Mouse (Mus musculus) liver, adult 2 months (tissue): ENCODE data around the gene Kpna1.

Experiments
- CTCF ChIP-seq: fragments of 200-500 bp; IDR thresholded peaks from 2 replicates; pipeline ENCODE4 v1.5.1; 2011; ENCODE audit warnings: low read depth, low read length, control low read depth
- POLR2A ChIP-seq: fragments of 200-500 bp; IDR thresholded peaks from 2 replicates; pipeline ENCODE4 v1.6.1; 2011; ENCODE audit warnings: low read length, control low read depth; ENCODE audit not compliant: insufficient read depth; ENCODE audit errors: extremely low read depth

- no peak for TF ChIP-seq CTCF
- peak; percentile 49; the same call in 1 of the 2 replicates for TF ChIP-seq POLR2A
Observed at GRCm38 (mm10) chr16:36040640-36041624, 62.4 kb downstream of the Kpna1 start, which contains the start of gene Wdr5b.
